Mouse (Mus musculus) kidney, postnatal 4 days (tissue): Measurements from ENCODE around the gene Fhdc1.

ENCODE experiments used
- DNase-seq, 2 experiments: peaks; one replicate each; pipeline ENCODE4 v3.0.0; 2021; ENCODE audit warnings: mixed read lengths in 2 of 2

Gene Fhdc1

GRCm38 (mm10) chr3:84430152-84430551 lies 50.1 kb downstream of the Fhdc1 start:
- DNase-seq = no peak

GRCm38 (mm10) chr3:84428994-84429725 lies 51.1 kb downstream of the Fhdc1 start:
- DNase-seq = peak; percentile 40 to 64

- DNase-seq = no peak
These were observed 52.5 kb downstream of the Fhdc1 start for GRCm38 (mm10) chr3:84427779-84428178.

GRCm38 (mm10) chr3:84422340-84422739 lies 57.9 kb downstream of the Fhdc1 start:
- no peak for DNase-seq

- DNase-seq = no peak
These were observed 66.4 kb downstream of the Fhdc1 start for GRCm38 (mm10) chr3:84413868-84414267.

GRCm38 (mm10) chr3:84412920-84413319 lies 67.3 kb downstream of the Fhdc1 start:
- DNase-seq = no peak

- DNase-seq = no peak
These were observed 70.8 kb downstream of the Fhdc1 start for GRCm38 (mm10) chr3:84409474-84409862.

- peak; percentile 40 to 54 for DNase-seq
These were observed 71.3 kb downstream of the Fhdc1 start for GRCm38 (mm10) chr3:84408756-84409473.

- no peak for DNase-seq
These were observed 74.7 kb downstream of the Fhdc1 start for GRCm38 (mm10) chr3:84405523-84405922.

GRCm38 (mm10) chr3:84403389-84403788 lies 76.8 kb downstream of the Fhdc1 start:
- no peak for DNase-seq

- no peak for DNase-seq
These were observed 77.5 kb downstream of the Fhdc1 start for GRCm38 (mm10) chr3:84402716-84403115.

GRCm38 (mm10) chr3:84397976-84398375 lies 82.3 kb downstream of the Fhdc1 start:
- DNase-seq = no peak

GRCm38 (mm10) chr3:84396240-84396639 lies 84.0 kb downstream of the Fhdc1 start:
- no peak for DNase-seq

GRCm38 (mm10) chr3:84395840-84396239 lies 84.4 kb downstream of the Fhdc1 start:
- DNase-seq = no peak

- DNase-seq = no peak
These were observed 85.3 kb downstream of the Fhdc1 start for GRCm38 (mm10) chr3:84394841-84395447.
